Mouse (Mus musculus) liver, embryonic 14.5 days (tissue): Measurements from ENCODE around the gene Esp3.

Experiments used
- CTCF ChIP-seq: IDR thresholded peaks from 2 replicates; pipeline ENCODE4 v1.5.1; 2016; ENCODE audit warnings: antibody characterized with exemption, low read depth, control low read depth
- EP300 ChIP-seq: IDR thresholded peaks from 2 replicates; pipeline ENCODE4 v1.6.1; 2016; ENCODE audit warnings: antibody characterized with exemption, low read depth

GRCm38 (mm10) chr17:40598294-40598693 lies 33.6 kb upstream of the Esp3 start, which contains the start of gene Esp4:
- TF ChIP-seq CTCF, result no peak
- TF ChIP-seq EP300, result no peak
